Mouse (Mus musculus) stomach, embryonic 15.5 days (tissue): ENCODE results near the gene Fam120b. TPM values are rescaled to one million over a fixed set of nuclear protein-coding genes. Genes with fewer than 3 reads are reported as not detected.

Source experiments
- ATAC-seq: fragments of 200-750 bp; cut with Nextera tagmentation; 2 replicates; pipeline ENCODE4 v1.8.0; 2017; ENCODE audit warnings: low read depth, moderate number of reproducible peaks, moderate TSS enrichment; ENCODE audit not compliant: insufficient read depth, low FRiP score
- H3K27ac ChIP-seq: fragments of 300-500 bp; sonication (generic); 2 replicates; pipeline ENCODE4 v1.5.1; 2015; ENCODE audit warnings: mild to moderate bottlenecking, inconsistent platforms
- H3K27me3 ChIP-seq: fragments of 300-500 bp; sonication (generic); replicated peaks from 2 replicates; pipeline ENCODE4 v1.6.1; 2015; ENCODE audit warnings: inconsistent platforms
- H3K36me3 ChIP-seq: fragments of 300-500 bp; sonication (generic); 2 replicates; pipeline ENCODE4 v1.6.1; 2015; ENCODE audit warnings: inconsistent platforms
- H3K4me1 ChIP-seq: fragments of 300-500 bp; sonication (generic); 2 replicates; pipeline ENCODE4 v1.6.1; 2015; ENCODE audit warnings: inconsistent platforms
- H3K4me2 ChIP-seq: fragments of 300-500 bp; sonication (generic); 2 replicates; pipeline ENCODE4 v1.6.1; 2015; ENCODE audit warnings: mild to moderate bottlenecking, inconsistent platforms
- H3K4me3 ChIP-seq: fragments of 300-500 bp; sonication (generic); replicated peaks from 2 replicates; pipeline ENCODE4 v1.5.1; 2015; ENCODE audit warnings: inconsistent platforms
- H3K9ac ChIP-seq: fragments of 300-500 bp; sonication (generic); 2 replicates; pipeline ENCODE4 v1.6.1; 2015; ENCODE audit warnings: inconsistent platforms
- H3K9me3 ChIP-seq: fragments of 300-500 bp; sonication (generic); 2 replicates; pipeline ENCODE4 v1.6.1; 2016; ENCODE audit warnings: inconsistent platforms
- WGBS: fragments of 180-500 bp; shearing (Covaris S2); methylation state at CpG from one replicate; pipeline ENCODE4 v1.1.7; 2015; 5-methylcytosine and 5-hydroxymethylcytosine counted together
- polyA plus RNA-seq: library from polyadenylated mRNA; unstranded; fragments of >200 nt; fragmentation: Nextera tagmentation; extraction: Ambion mirVana; gene quantifications from 2 replicates; pipeline ENCODE4 v1.2.1, GENCODE M21; 2015

The Fam120b gene
- polyA plus RNA-seq, 1 experiment from 2014 or later, result 26.3 TPM

DNA sequence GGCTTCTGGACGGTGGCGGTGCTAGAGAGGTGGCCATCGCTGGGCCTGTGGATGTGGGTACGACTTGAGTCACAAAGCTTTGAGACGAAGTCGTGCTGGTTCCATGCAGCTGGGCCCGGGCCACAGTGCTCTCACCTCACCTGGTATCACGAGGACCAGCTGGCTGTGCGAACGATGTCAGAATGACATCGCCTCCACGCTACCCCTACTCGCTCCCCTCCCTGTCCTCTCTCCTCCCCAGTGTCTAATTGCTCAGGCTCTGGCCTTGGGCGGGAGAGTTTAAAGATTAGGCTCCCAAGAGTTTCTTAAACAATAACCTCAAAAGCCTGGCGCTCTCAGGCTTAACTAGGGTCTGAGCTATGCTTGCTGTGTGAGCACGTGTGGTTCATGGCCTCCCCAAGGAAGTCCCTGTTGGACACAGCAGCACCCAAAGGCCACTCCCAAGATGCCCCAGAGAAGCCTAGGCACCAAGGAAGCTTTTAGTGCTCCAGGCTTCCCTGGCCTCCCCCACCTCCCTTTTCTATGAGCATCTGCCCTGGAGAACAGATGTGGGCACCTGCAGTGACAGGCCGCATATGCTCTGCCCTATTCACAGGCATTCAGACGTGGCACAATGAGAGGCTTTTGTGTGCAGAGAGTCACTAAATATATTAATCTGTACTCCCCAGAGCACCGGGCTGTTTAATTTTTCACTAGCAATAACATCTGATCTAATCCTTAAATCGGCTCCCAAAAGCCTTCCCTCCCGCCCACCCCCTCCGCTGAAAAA, 14.7 kb upstream of the Fam120b start:
- peak; percentile 16 for ATAC-seq
- Histone ChIP-seq H3K9me3 (no peaks in the 10 kb centered on the region), H3K4me2 (peak overlapping the region; percentile 88), H3K4me3 (peak overlapping the region; percentile 41), H3K36me3 (no peaks in the 10 kb centered on the region), H3K27me3 (peaks cover 12% of the 10 kb centered on the region), H3K9ac (no peak overlapping the region), H3K27ac (peak overlapping the region; percentile 23; the same call in 1 of the 2 replicates), H3K4me1 (peaks cover 22% of the 10 kb centered on the region)
- 12% methylated on average over 22 of the region's 22 CpGs for WGBS

DNA sequence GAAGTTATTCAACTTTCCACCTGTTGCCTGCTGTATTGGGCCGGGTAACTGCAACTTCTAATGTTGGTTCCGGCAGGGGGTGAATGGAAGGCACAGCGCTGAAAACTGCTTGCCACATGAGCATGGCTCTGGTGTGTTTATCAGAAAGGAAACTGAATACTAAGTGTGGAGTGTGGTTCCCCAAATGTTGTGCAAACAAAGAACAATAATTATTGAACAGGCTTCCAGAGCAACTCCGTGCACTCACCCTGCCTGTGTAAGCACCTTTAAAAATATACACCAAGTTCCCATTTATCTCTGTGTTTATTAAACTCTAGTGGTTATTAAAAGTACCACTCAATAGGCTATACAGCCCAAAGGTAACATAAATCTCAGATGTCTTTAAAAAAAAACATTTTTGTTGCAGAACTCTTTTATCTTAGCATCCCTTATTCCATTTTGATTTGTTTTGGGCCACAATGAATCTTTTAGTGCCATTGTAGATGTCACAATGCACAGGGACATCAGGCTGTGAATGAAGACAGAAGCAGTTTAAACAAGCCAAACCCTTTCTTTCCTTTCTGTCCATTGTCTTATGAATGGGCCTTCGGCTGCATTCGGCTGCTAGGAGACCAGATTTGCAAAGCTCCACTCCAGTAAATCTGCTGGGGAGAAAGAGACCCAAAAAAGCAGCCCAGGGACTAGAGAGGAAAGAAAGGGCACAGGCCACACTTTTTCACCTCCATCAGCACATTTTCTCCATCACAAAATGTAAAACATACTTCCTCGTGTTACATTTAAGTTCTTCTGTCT, 13.9 kb upstream of the Fam120b start:
- no peak overlapping the region for H3K9ac ChIP-seq
- peaks cover 16% of the 10 kb centered on the region for H3K4me1 ChIP-seq
- no peaks in the 10 kb centered on the region for H3K9me3 ChIP-seq
- WGBS, result 48% methylated on average over 7 of the region's 7 CpGs
- H3K27me3 ChIP-seq, result peaks cover 12% of the 10 kb centered on the region
- H3K36me3 ChIP-seq, result no peaks in the 10 kb centered on the region
- ATAC-seq, result no peak
- no peak overlapping the region for H3K27ac ChIP-seq
- no peak overlapping the region for H3K4me3 ChIP-seq
- 0 out of 2 replicates have a peak overlapping the region, but pooled peaks have one; percentile 3 for H3K4me2 ChIP-seq

DNA sequence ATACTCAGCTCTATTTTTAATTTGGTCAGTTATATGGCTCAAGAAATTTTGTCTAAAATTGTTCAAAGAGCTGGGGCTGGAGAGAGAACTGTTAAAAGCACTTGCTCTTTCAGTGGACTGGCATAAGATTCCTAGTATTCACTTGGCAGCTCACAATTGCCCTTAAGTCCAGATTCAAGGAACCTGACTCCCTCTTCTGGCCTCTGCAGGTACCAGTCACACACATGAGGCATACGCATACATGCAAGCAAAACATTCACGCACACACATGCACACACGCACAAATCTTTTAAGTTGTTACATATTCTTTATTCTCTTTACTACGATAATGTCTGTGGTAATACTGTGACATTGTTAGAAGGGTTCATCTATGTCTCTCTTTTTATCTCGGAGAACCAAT, 12.6 kb upstream of the Fam120b start:
- Histone ChIP-seq H3K9ac (no peak overlapping the region), H3K27ac (no peak overlapping the region), H3K4me1 (peaks cover 16% of the 10 kb centered on the region), H3K4me2 (no peak overlapping the region), H3K36me3 (no peaks in the 10 kb centered on the region), H3K27me3 (peaks cover 12% of the 10 kb centered on the region), H3K4me3 (no peak overlapping the region), H3K9me3 (no peaks in the 10 kb centered on the region)
- no peak for ATAC-seq
- WGBS, result 88% methylated on average over 5 of the region's 5 CpGs

DNA sequence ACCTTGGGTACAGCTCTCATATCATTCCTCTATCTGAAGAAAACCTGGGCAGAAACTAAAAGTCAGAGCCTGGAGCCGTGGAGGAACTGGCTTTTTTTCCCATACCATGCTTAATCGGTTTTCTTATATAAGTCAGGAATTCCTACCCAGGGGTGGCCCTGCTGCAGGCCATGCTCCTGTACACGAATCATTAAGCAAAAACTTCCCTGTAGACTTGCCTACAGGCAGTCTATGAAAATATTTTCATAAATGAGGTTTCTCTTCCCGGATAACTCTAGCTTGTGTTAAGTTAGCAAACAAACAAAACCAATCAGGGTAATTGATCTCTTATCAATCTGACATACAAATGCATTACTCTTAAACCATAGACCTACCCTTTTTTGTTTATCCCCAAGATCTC, 7.1 kb upstream of the Fam120b start:
- Histone ChIP-seq H3K9ac (no peak overlapping the region), H3K27ac (peak overlapping the region; percentile 81), H3K36me3 (no peaks in the 10 kb centered on the region), H3K9me3 (no peaks in the 10 kb centered on the region), H3K4me2 (no peak overlapping the region), H3K4me3 (no peak overlapping the region), H3K4me1 (no peaks in the 10 kb centered on the region), H3K27me3 (no peaks in the 10 kb centered on the region)
- peak; percentile 27; the same call in 1 of the 2 replicates for ATAC-seq
- WGBS, result 65% methylated on average over 4 of the region's 4 CpGs

DNA sequence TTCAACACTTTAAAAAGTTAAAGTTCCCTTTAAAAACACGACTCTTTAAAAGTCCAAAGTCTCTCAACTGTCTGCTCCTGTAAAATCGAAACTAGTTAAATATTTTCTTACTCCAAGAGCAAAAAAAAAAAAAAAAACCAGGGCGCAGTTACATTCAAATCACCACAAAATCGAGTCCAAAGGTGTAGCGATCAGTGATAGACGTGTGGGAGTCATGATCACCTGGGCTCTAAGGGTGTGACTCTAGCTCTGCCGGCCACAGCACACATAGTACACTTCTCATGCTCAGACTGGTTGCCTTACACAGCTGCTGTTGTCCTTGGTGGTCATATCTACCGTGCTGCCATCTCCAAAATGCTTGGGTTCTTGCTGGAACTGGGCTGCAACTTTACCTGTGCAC, 6.6 kb upstream of the Fam120b start:
- no peak overlapping the region for H3K4me3 ChIP-seq
- WGBS, result 66% methylated on average over 8 of the region's 8 CpGs
- H3K4me1 ChIP-seq, result no peaks in the 10 kb centered on the region
- no peaks in the 10 kb centered on the region for H3K36me3 ChIP-seq
- H3K4me2 ChIP-seq, result no peak overlapping the region
- H3K27ac ChIP-seq, result peak overlapping the region; percentile 41; the same call in 1 of the 2 replicates
- H3K9ac ChIP-seq, result no peak overlapping the region
- no peaks in the 10 kb centered on the region for H3K9me3 ChIP-seq
- H3K27me3 ChIP-seq, result no peaks in the 10 kb centered on the region
- ATAC-seq, result peak; percentile 89; the same call in 1 of the 2 replicates

DNA sequence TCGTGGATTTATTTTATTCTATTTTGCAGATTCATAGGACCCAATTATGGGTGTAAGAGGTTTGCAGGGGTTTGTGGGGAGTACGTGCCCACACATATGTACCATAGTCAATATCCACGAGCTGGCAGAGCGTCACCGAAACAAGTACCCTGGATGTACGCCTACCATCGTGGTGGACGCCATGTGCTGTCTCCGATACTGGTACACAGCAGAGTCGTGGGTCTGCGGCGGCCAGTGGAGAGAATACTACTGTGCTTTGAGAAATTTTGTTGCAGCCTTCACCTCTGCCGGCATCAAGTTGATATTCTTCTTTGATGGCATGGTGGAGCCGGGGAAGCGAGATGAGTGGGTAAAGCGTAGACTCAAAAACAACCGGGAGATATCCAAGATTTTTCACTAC, 5.7 kb downstream of the Fam120b start:
- 95% methylated on average over 17 of the region's 17 CpGs for WGBS
- Histone ChIP-seq H3K36me3 (peaks cover 25% of the 10 kb centered on the region), H3K4me2 (no peak overlapping the region), H3K27me3 (no peaks in the 10 kb centered on the region), H3K4me1 (0 out of 2 replicates have a peak, but pooled peaks cover 5% of the 10 kb centered on the region), H3K27ac (no peak overlapping the region), H3K4me3 (no peak overlapping the region), H3K9me3 (no peaks in the 10 kb centered on the region), H3K9ac (no peak overlapping the region)
- ATAC-seq, result no peak

DNA sequence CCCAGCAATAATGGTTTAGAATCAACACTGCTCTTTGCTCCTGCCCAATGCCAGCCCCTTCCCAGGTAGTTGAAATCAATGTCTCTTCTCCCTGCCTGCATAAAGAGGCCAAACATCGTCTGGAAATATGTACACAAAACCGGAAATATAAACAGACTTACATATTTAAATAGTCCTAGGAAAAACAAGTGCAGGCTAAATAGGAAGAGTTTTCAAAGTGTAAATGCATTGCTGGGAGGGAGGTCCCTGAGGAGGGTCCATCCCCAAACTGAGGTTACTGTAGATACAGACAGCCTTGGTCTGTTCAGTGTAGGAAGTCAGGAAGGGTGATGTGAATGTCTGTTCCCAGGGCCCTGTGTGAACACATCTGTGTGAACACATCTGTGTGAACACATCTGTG, 10.6 kb downstream of the Fam120b start:
- Histone ChIP-seq H3K4me2 (no peak overlapping the region), H3K9me3 (no peaks in the 10 kb centered on the region), H3K27me3 (no peaks in the 10 kb centered on the region), H3K4me1 (no peaks in the 10 kb centered on the region), H3K9ac (no peak overlapping the region), H3K27ac (no peak overlapping the region), H3K36me3 (peaks cover 49% of the 10 kb centered on the region), H3K4me3 (no peak overlapping the region)
- ATAC-seq, result no peak
- WGBS, result 79% methylated on average over 2 of the region's 2 CpGs

DNA sequence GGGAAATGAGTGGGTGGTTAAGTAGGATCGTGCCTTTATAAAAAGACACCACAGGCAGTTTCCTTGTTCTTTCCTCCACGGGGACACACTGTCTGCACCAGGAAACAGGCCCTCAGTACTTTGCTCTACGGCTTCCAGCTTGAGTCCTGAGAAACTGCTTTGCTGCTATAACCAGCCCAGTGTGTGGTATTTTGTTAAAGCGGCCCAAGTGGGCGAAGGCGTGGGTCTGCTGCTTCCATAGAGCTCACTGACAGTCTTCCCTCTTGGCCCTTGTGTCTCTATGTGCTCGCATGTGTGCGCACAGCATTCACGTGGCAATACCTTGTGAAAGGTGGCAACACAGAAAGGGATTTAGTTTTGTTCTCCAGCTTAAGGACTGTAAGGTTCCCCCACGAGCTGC, 13.3 kb downstream of the Fam120b start:
- peaks cover 31% of the 10 kb centered on the region; the same call in 1 of the 2 replicates for H3K36me3 ChIP-seq
- no peak overlapping the region for H3K9ac ChIP-seq
- no peak for ATAC-seq
- no peaks in the 10 kb centered on the region for H3K27me3 ChIP-seq
- no peak overlapping the region for H3K4me3 ChIP-seq
- H3K9me3 ChIP-seq, result no peaks in the 10 kb centered on the region
- WGBS, result 90% methylated on average over 10 of the region's 10 CpGs
- no peak overlapping the region for H3K27ac ChIP-seq
- no peaks in the 10 kb centered on the region for H3K4me1 ChIP-seq
- no peak overlapping the region for H3K4me2 ChIP-seq

DNA sequence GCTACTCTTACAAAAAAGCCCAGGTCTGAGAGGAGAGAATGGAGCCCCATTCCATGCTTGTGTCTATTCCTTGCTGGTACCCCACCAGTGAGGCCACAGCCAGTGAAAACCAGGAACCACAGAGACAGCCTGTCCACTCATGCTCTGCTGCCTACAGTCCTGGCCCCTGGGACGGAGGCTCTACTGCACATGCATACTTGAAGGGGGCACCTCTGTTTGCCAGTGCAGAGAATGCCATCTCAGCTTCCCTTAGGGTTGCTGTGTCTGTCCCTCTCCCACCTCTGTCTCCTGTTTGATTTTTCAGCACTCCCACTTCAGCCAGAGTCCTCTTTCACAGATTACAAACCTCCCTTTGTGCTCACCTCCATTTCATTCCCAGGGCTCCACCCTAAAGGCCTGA, 14.9 kb downstream of the Fam120b start:
- H3K4me1 ChIP-seq, result no peaks in the 10 kb centered on the region
- no peak overlapping the region for H3K4me2 ChIP-seq
- no peak overlapping the region for H3K27ac ChIP-seq
- WGBS, result 91% methylated on average over 1 of the region's 1 CpGs
- no peak overlapping the region for H3K4me3 ChIP-seq
- no peak overlapping the region for H3K9ac ChIP-seq
- no peaks in the 10 kb centered on the region for H3K27me3 ChIP-seq
- no peak for ATAC-seq
- no peaks in the 10 kb centered on the region for H3K9me3 ChIP-seq
- H3K36me3 ChIP-seq, result peaks cover 38% of the 10 kb centered on the region

DNA sequence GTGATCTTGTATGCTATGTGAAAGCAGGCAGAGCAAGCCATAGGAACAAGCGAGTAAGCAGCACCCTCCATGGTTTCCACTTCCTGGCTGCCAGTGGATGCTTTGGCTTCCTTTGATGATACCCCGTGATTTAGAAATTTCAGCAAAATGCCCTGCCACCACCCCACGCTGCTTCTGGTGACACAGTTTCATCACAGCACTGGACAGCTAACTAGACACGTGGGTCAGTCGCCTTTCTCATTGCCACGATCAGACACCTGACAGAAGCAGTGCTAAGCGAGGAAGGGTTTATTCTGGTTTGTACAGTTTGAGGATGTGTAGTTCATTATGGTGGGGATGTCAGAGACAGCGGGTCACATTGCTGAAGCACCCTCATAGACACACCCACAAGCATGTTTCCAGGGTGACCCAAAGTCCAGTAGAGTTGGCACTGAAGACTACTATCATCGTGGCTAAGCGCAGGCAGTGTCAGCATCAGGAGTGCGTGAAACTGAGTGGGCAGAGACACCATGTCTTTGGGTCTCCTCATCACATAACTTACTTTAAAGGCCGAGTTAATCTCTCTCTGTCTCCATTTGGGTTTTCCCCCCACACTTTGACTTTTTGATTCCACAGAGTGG, 20.7 kb downstream of the Fam120b start:
- Histone ChIP-seq H3K4me1 (no peaks in the 10 kb centered on the region), H3K4me3 (no peak overlapping the region), H3K9me3 (no peaks in the 10 kb centered on the region), H3K27ac (no peak overlapping the region), H3K36me3 (peaks cover 33% of the 10 kb centered on the region), H3K4me2 (no peak overlapping the region), H3K9ac (no peak overlapping the region), H3K27me3 (no peaks in the 10 kb centered on the region)
- 90% methylated on average over 12 of the region's 12 CpGs for WGBS
- ATAC-seq, result no peak

DNA sequence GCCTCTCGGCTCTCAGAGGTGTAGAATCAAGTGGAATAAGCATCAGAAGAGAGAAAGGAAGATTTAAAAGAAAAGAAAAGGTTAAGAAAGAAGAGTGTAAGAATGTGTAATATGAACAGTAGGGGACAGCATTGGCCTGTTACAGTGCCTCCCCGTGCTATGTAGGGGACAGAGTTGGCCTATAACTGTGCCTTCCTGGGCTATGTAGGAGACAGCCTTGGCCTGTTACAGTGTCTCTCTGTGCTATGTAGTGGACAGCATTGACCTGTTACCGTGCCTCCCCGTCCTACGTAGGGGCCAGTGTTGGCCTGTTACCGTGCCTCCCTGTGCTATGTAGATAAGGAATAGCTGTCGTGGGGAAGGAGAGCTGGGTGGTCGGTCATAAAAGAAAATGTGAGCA, 23.5 kb downstream of the Fam120b start:
- H3K9me3 ChIP-seq, result no peaks in the 10 kb centered on the region
- H3K36me3 ChIP-seq, result peaks cover 51% of the 10 kb centered on the region
- no peaks in the 10 kb centered on the region for H3K4me1 ChIP-seq
- no peak for ATAC-seq
- H3K27ac ChIP-seq, result no peak overlapping the region
- H3K9ac ChIP-seq, result no peak overlapping the region
- H3K27me3 ChIP-seq, result no peaks in the 10 kb centered on the region
- WGBS, result 88% methylated on average over 8 of the region's 8 CpGs
- no peak overlapping the region for H3K4me2 ChIP-seq
- no peak overlapping the region for H3K4me3 ChIP-seq
